Mouse (Mus musculus): Measurements from ENCODE around the gene Enpp4. TPM values are rescaled to one million over a fixed set of nuclear protein-coding genes. Genes with fewer than 3 reads are reported as not detected.
A peak's percentile ranks its signal among the peaks of the same experiment; 100 is the strongest.

Enpp4 gene
- polyA plus RNA-seq, 1 experiment from 2014 or later, result 5.4 TPM

DNA sequence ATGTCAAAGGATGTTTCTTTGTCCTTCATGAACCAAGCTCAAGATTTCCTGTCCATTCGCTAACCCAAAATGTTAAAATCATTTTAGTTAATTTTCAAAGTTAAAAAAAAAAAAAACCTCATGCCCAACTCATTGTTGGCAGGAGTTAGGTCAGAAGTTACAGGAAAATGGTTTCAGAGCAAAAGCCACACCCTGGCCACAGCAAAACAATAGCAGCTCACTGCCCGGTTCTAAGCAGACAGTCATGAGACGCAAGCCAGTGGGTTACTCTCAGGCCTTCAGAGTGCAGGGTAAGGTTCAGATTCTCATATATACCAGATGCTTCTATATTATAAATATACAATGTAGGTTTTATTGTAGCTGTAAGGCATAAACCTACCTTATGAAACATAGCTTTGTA, 2.7 kb upstream of the Enpp4 start:
- 75% methylated on average over 3 of the region's 3 CpGs for WGBS
- no peak for ATAC-seq (ENCODE audit: low FRiP score, low TSS enrichment)
- H3K9me3 ChIP-seq (ENCODE audit: control insufficient read depth, low read length), result no peaks in the 10 kb centered on the region
- no peak overlapping the region for H3K9ac ChIP-seq (ENCODE audit: low read depth, low read length)
- H3K4me1 ChIP-seq (ENCODE audit: control insufficient read depth, insufficient read depth, low read length), result no peaks in the 10 kb centered on the region
- no peaks in the 10 kb centered on the region for H3K36me3 ChIP-seq (ENCODE audit: control insufficient read depth, insufficient read depth, low read length)
- H3K4me2 ChIP-seq (replicated peaks; ENCODE audit: low read depth, low read length), result no peak overlapping the region
- H3K27ac ChIP-seq (ENCODE audit: low read depth, low read length), result no peak overlapping the region
- no peak overlapping the region for H3K4me3 ChIP-seq (ENCODE audit: low read length)
- no peaks in the 10 kb centered on the region for H3K27me3 ChIP-seq (ENCODE audit: control insufficient read depth, insufficient read depth, low read length)

DNA sequence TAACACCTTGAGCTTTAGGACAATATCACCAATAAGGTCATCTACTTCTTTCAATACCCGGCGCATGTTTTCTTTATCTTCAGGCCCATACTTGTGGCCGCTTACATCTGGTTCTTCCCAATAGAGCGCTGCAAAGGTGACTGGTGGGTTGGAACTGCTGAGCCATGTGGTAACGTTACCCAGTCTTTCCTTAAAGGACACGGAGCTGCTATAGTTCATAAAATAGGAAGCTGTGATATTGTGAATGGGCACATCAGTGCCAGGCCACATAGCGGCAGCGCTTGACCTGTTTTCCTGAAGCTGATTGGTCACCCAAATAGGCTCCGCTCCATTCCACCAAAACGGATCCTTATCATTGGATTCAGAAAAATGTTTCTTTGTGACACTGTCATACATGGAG, 3.6 kb downstream of the Enpp4 start:
- no peak overlapping the region for H3K9ac ChIP-seq (ENCODE audit: low read depth, low read length)
- H3K4me3 ChIP-seq (ENCODE audit: low read length), result no peak overlapping the region
- no peak overlapping the region for H3K4me2 ChIP-seq (replicated peaks; ENCODE audit: low read depth, low read length)
- H3K36me3 ChIP-seq (ENCODE audit: control insufficient read depth, insufficient read depth, low read length), result no peaks in the 10 kb centered on the region
- no peak for ATAC-seq (ENCODE audit: low FRiP score, low TSS enrichment)
- H3K27me3 ChIP-seq (ENCODE audit: control insufficient read depth, insufficient read depth, low read length), result no peaks in the 10 kb centered on the region
- no peak overlapping the region for H3K27ac ChIP-seq (ENCODE audit: low read depth, low read length)
- WGBS, result 93% methylated on average over 10 of the region's 10 CpGs
- H3K9me3 ChIP-seq (ENCODE audit: control insufficient read depth, low read length), result no peaks in the 10 kb centered on the region
- H3K4me1 ChIP-seq (ENCODE audit: control insufficient read depth, insufficient read depth, low read length), result no peaks in the 10 kb centered on the region

- H3K4me2 ChIP-seq (replicated peaks; ENCODE audit: low read depth, low read length), result no peak overlapping the region
- H3K9me3 ChIP-seq (ENCODE audit: control insufficient read depth, low read length), result no peaks in the 10 kb centered on the region
- ATAC-seq (ENCODE audit: low FRiP score, low TSS enrichment), result no peak
- H3K27ac ChIP-seq (ENCODE audit: low read depth, low read length), result no peak overlapping the region
- H3K27me3 ChIP-seq (ENCODE audit: control insufficient read depth, insufficient read depth, low read length), result no peaks in the 10 kb centered on the region
- no peaks in the 10 kb centered on the region for H3K4me1 ChIP-seq (ENCODE audit: control insufficient read depth, insufficient read depth, low read length)
- 72% methylated on average over 9 of the region's 9 CpGs for WGBS
- no peak overlapping the region for H3K4me3 ChIP-seq (ENCODE audit: low read length)
- no peaks in the 10 kb centered on the region for H3K36me3 ChIP-seq (ENCODE audit: control insufficient read depth, insufficient read depth, low read length)
- no peak overlapping the region for H3K9ac ChIP-seq (ENCODE audit: low read depth, low read length)
Observed at GRCm38 (mm10) chr17:44100906-44101305, 4.7 kb downstream of the Enpp4 start.

GRCm38 (mm10) chr17:44100486-44100885, 5.1 kb downstream of the Enpp4 start:
- H3K4me1 ChIP-seq (ENCODE audit: control insufficient read depth, insufficient read depth, low read length), result no peaks in the 10 kb centered on the region
- H3K36me3 ChIP-seq (ENCODE audit: control insufficient read depth, insufficient read depth, low read length), result no peaks in the 10 kb centered on the region
- 63% methylated on average over 4 of the region's 4 CpGs for WGBS
- no peak overlapping the region for H3K9ac ChIP-seq (ENCODE audit: low read depth, low read length)
- H3K4me3 ChIP-seq (ENCODE audit: low read length), result no peak overlapping the region
- H3K4me2 ChIP-seq (replicated peaks; ENCODE audit: low read depth, low read length), result no peak overlapping the region
- H3K9me3 ChIP-seq (ENCODE audit: control insufficient read depth, low read length), result no peaks in the 10 kb centered on the region
- no peaks in the 10 kb centered on the region for H3K27me3 ChIP-seq (ENCODE audit: control insufficient read depth, insufficient read depth, low read length)
- ATAC-seq (ENCODE audit: low FRiP score, low TSS enrichment), result no peak
- H3K27ac ChIP-seq (ENCODE audit: low read depth, low read length), result no peak overlapping the region

- Histone ChIP-seq H3K4me1 (ENCODE audit: control insufficient read depth, insufficient read depth, low read length) (no peaks in the 10 kb centered on the region), H3K4me2 (replicated peaks; ENCODE audit: low read depth, low read length) (no peak overlapping the region), H3K9me3 (ENCODE audit: control insufficient read depth, low read length) (no peaks in the 10 kb centered on the region), H3K9ac (ENCODE audit: low read depth, low read length) (no peak overlapping the region), H3K27ac (ENCODE audit: low read depth, low read length) (no peak overlapping the region), H3K36me3 (ENCODE audit: control insufficient read depth, insufficient read depth, low read length) (no peaks in the 10 kb centered on the region), H3K4me3 (ENCODE audit: low read length) (no peak overlapping the region), H3K27me3 (ENCODE audit: control insufficient read depth, insufficient read depth, low read length) (no peaks in the 10 kb centered on the region)
- WGBS, result 55% methylated on average over 2 of the region's 2 CpGs
- no peak for ATAC-seq (ENCODE audit: low FRiP score, low TSS enrichment)
Observed at GRCm38 (mm10) chr17:44091512-44091911, 14.1 kb downstream of the Enpp4 start.

DNA sequence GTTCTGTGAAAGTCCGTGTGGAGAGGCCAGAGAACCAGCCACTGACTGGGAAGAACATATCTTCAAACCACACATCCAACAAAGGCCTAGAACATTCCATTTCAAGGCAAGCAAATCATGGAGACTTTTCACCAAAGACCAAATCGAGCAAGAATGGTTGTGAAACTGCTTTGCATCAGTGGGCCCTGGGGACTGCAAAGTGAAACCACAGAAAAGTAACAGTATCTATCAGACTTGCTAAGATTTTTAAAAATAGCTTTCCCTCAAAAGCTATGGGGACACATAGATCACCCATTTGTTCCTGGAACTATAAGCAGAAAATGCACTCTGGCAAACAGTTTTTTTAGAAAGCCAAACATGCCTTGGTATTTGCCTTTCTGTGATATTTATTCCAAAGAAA, 14.7 kb downstream of the Enpp4 start:
- H3K27me3 ChIP-seq (ENCODE audit: control insufficient read depth, insufficient read depth, low read length), result no peaks in the 10 kb centered on the region
- H3K27ac ChIP-seq (ENCODE audit: low read depth, low read length), result no peak overlapping the region
- no peaks in the 10 kb centered on the region for H3K36me3 ChIP-seq (ENCODE audit: control insufficient read depth, insufficient read depth, low read length)
- H3K4me3 ChIP-seq (ENCODE audit: low read length), result no peak overlapping the region
- H3K4me1 ChIP-seq (ENCODE audit: control insufficient read depth, insufficient read depth, low read length), result no peaks in the 10 kb centered on the region
- no peak for ATAC-seq (ENCODE audit: low FRiP score, low TSS enrichment)
- no peaks in the 10 kb centered on the region for H3K9me3 ChIP-seq (ENCODE audit: control insufficient read depth, low read length)
- WGBS, result 72% methylated on average over 2 of the region's 2 CpGs
- no peak overlapping the region for H3K4me2 ChIP-seq (replicated peaks; ENCODE audit: low read depth, low read length)
- H3K9ac ChIP-seq (ENCODE audit: low read depth, low read length), result no peak overlapping the region

DNA sequence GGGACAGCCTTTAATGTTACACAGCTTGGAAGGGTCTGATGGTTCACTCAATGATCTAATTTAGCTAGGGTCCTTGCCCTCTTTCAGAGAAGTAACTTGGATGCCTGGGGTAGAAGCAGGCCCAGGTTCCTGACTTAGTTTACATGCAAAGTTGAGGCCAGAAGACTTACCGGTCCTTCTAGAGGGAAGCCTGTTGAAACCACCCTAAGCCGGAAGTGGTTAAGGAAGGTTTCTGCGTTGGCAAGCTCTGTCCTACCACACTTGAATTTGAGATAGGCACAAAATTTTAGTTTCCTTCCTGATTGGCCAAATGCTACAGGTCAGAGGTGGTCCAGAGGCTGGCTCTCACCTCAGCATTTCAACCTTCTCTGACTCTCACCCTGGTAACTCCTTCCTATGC, 17.4 kb downstream of the Enpp4 start:
- Histone ChIP-seq H3K9ac (ENCODE audit: low read depth, low read length) (no peak overlapping the region), H3K4me1 (ENCODE audit: control insufficient read depth, insufficient read depth, low read length) (no peaks in the 10 kb centered on the region), H3K4me2 (replicated peaks; ENCODE audit: low read depth, low read length) (no peak overlapping the region), H3K27ac (ENCODE audit: low read depth, low read length) (no peak overlapping the region), H3K9me3 (ENCODE audit: control insufficient read depth, low read length) (no peaks in the 10 kb centered on the region), H3K36me3 (ENCODE audit: control insufficient read depth, insufficient read depth, low read length) (no peaks in the 10 kb centered on the region), H3K4me3 (ENCODE audit: low read length) (no peak overlapping the region), H3K27me3 (ENCODE audit: control insufficient read depth, insufficient read depth, low read length) (no peaks in the 10 kb centered on the region)
- WGBS, result 78% methylated on average over 3 of the region's 3 CpGs
- no peak for ATAC-seq (ENCODE audit: low FRiP score, low TSS enrichment)

DNA sequence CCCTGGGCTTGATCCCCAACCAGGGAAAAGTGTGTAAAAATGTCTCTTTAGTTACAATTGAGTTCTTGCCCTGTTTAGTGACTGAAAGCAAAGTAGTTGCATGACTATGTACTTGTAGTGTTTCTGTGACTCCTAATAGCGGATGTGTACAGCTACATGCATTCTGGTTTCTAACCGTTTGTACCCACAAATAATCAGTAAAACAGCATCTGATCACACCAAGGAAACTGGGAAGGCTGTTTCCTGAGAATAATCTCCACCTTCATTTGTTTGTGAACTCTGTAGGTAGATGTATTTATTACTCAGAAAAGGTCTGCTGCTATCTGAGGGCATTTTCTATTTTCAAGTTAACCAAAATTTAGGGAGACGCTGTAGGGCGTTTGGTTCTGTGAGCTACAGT, 22.5 kb downstream of the Enpp4 start:
- H3K4me2 ChIP-seq (replicated peaks; ENCODE audit: low read depth, low read length), result no peak overlapping the region
- 85% methylated on average over 4 of the region's 4 CpGs for WGBS

GRCm38 (mm10) chr17:44078631-44079350, 26.8 kb downstream of the Enpp4 start, which contains the start of gene Enpp5:
Gene Enpp5, plus strand, starts transcription at chr17:44078813.
- Histone ChIP-seq H3K27me3 (ENCODE audit: control insufficient read depth, insufficient read depth, low read length) (peaks cover 3% of the 10 kb centered on the region; the same call in 1 of the 2 replicates), H3K9me3 (ENCODE audit: control insufficient read depth, low read length) (no peaks in the 10 kb centered on the region), H3K27ac (ENCODE audit: low read depth, low read length) (no peak within 1 kb of the TSS), H3K4me1 (ENCODE audit: control insufficient read depth, insufficient read depth, low read length) (no peaks in the 10 kb centered on the region), H3K4me2 (replicated peaks; ENCODE audit: low read depth, low read length) (peak within 1 kb of the TSS; percentile 84), H3K36me3 (ENCODE audit: control insufficient read depth, insufficient read depth, low read length) (no peaks in the 10 kb centered on the region), H3K9ac (ENCODE audit: low read depth, low read length) (peak within 1 kb of the TSS; percentile 70), H3K4me3 (ENCODE audit: low read length) (peak within 1 kb of the TSS; percentile 53)
- peak; percentile 98 for ATAC-seq (ENCODE audit: low FRiP score, low TSS enrichment)
- WGBS, result under 1% methylated on average over 31 of the region's 31 CpGs

More for the DNA sequence above, 22.5 kb downstream of the Enpp4 start:
- no peaks in the 10 kb centered on the region for H3K27me3 ChIP-seq (ENCODE audit: control insufficient read depth, insufficient read depth, low read length)
- H3K4me1 ChIP-seq (ENCODE audit: control insufficient read depth, insufficient read depth, low read length), result no peaks in the 10 kb centered on the region
- H3K27ac ChIP-seq (ENCODE audit: low read depth, low read length), result no peak overlapping the region
- no peak overlapping the region for H3K9ac ChIP-seq (ENCODE audit: low read depth, low read length)
- no peaks in the 10 kb centered on the region for H3K36me3 ChIP-seq (ENCODE audit: control insufficient read depth, insufficient read depth, low read length)
- no peak for ATAC-seq (ENCODE audit: low FRiP score, low TSS enrichment)
- no peak overlapping the region for H3K4me3 ChIP-seq (ENCODE audit: low read length)
- H3K9me3 ChIP-seq (ENCODE audit: control insufficient read depth, low read length), result no peaks in the 10 kb centered on the region
